Comparison of ENCODE assay signal across 14 mouse cellular contexts in genomic region chr13:29956821-29957421, GRCm38 (mm10). TPM values are rescaled to one million over a fixed set of nuclear protein-coding genes. Genes with fewer than 3 reads are reported as not detected.
DNase-seq lines count a peak whose midpoint lies in the region; ATAC-seq and TF ChIP-seq lines count a peak whose summit lies in the region.
"Had no signal": no experiment of that assay in that cellular context is flagged by ENCODE, and none has a peak within 500 bp of the region (broad histone marks: within the 10 kb centered on the region; RNA-seq: fewer than 3 reads in every experiment).

No protein-coding gene starts in this region.

- no peaks in the 10 kb centered on the region for H3K36me3 ChIP-seq in kidney, postnatal 0 days (ENCODE audit: insufficient read depth, low read length)
- no peaks in the 10 kb centered on the region; the same call in 1 of the 2 replicates for H3K36me3 ChIP-seq in intestine, embryonic 16.5 days (ENCODE audit: control insufficient read depth, insufficient read depth, low read length)

- 68% methylated on average over 12 of the region's 12 CpGs for WGBS in kidney, postnatal 0 days
- WGBS in intestine, embryonic 16.5 days: 80% methylated on average over 12 of the region's 12 CpGs

- intact Hi-C loops in left cerebral cortex, postnatal 36 days (cut with DNase I): no loop called here

- DNase-seq in cerebellum, postnatal 4 days (ENCODE audit: low spot score in 2 of 2): no peak
- no peak for DNase-seq in kidney, postnatal 0 days (ENCODE audit: low spot score)
- DNase-seq in kidney, postnatal 10 days: no peak
- DNase-seq in cerebellum, adult 11 months: peak; percentile 32
- no peak for DNase-seq in ovary, adult 18-20 months (ENCODE audit: low spot score)
- DNase-seq in left cerebral cortex, postnatal 36 days (ENCODE audit: low spot score in 2 of 2): no peak
- DNase-seq: adrenal gland, adult 2 months; left cerebral cortex, postnatal 4 days; lung, postnatal 10 days had no signal

- ATAC-seq in cerebellum, adult (ENCODE audit: insufficient number of reproducible peaks, low FRiP score, low TSS enrichment): peak; percentile 81
- no peak for ATAC-seq in kidney, postnatal 0 days (replicated peaks; ENCODE audit: low FRiP score, low read depth)
- ATAC-seq in intestine, embryonic 16.5 days: peak; percentile 4; the same call in 1 of the 2 replicates

- H3K27me3 ChIP-seq in kidney, postnatal 0 days (ENCODE audit: insufficient read depth, low read length): no peaks in the 10 kb centered on the region
- no peaks in the 10 kb centered on the region for H3K27me3 ChIP-seq in intestine, embryonic 16.5 days (replicated peaks; ENCODE audit: control insufficient read depth, insufficient read depth, low read length)
- H3K27me3 ChIP-seq: embryonic facial prominence, embryonic 12.5 days; heart, embryonic 12.5 days; midbrain, embryonic 12.5 days had no signal

- no peaks in the 10 kb centered on the region for H3K9me3 ChIP-seq in kidney, postnatal 0 days (replicated peaks; ENCODE audit: low read length)
- no peaks in the 10 kb centered on the region for H3K9me3 ChIP-seq in intestine, embryonic 16.5 days (ENCODE audit: control insufficient read depth, low read length)
- H3K9me3 ChIP-seq: embryonic facial prominence, embryonic 12.5 days had no signal

- peaks cover 14% of the 10 kb centered on the region; the same call in 1 of the 2 replicates for H3K4me1 ChIP-seq in kidney, postnatal 0 days (replicated peaks; ENCODE audit: insufficient read depth, low read length)
- H3K4me1 ChIP-seq in intestine, embryonic 16.5 days (ENCODE audit: control insufficient read depth, insufficient read depth, low read length): no peaks in the 10 kb centered on the region
- H3K4me1 ChIP-seq: midbrain, embryonic 12.5 days had no signal

- TF ChIP-seq CTCF in kidney, postnatal 0 days (IDR thresholded peaks at IDR 0.05; ENCODE audit: low read depth): no peak

- peak overlapping the region; percentile 19; the same call in 1 of the 2 replicates for H3K27ac ChIP-seq in kidney, postnatal 0 days
- H3K27ac ChIP-seq in intestine, embryonic 16.5 days (ENCODE audit: low read length): no peak overlapping the region
- H3K27ac ChIP-seq: embryonic facial prominence, embryonic 12.5 days; midbrain, embryonic 12.5 days had no signal

- H3K4me2 ChIP-seq in kidney, postnatal 0 days (ENCODE audit: low read length): no peak overlapping the region
- H3K4me2 ChIP-seq in intestine, embryonic 16.5 days (ENCODE audit: low read depth, low read length): no peak overlapping the region
- H3K4me2 ChIP-seq: embryonic facial prominence, embryonic 12.5 days; heart, embryonic 12.5 days; midbrain, embryonic 12.5 days had no signal

- H3K9ac ChIP-seq in kidney, postnatal 0 days (ENCODE audit: low read depth, low read length): no peak overlapping the region
- no peak overlapping the region for H3K9ac ChIP-seq in intestine, embryonic 16.5 days (ENCODE audit: low read depth, low read length)
- H3K9ac ChIP-seq: embryonic facial prominence, embryonic 12.5 days; heart, embryonic 12.5 days; midbrain, embryonic 12.5 days had no signal

- H3K4me3 ChIP-seq in kidney, postnatal 0 days (replicated peaks; ENCODE audit: low read depth, low read length): no peak overlapping the region
- H3K4me3 ChIP-seq in intestine, embryonic 16.5 days (ENCODE audit: low read length): no peak overlapping the region
- H3K4me3 ChIP-seq: embryonic facial prominence, embryonic 12.5 days; heart, embryonic 12.5 days; midbrain, embryonic 12.5 days had no signal

RNA-seq across cellular contexts. Expression of gene E2f3, which starts 28.9 kb away (rescaled TPM):
- polyA plus RNA-seq in kidney, postnatal 0 days (2015; fragmentation: Nextera tagmentation; extraction: Ambion mirVana): 8.2 and 9.2 TPM in 2 replicates
- polyA plus RNA-seq in intestine, embryonic 16.5 days (2015; fragmentation: Nextera tagmentation; extraction: Ambion mirVana): 6.7 and 7.0 TPM in 2 replicates
- 10 to 100 TPM; 18.7 to 18.8 TPM for total RNA-seq in left cerebral cortex, postnatal 36 days (2021)
